Mouse (Mus musculus): ENCODE measurements around the gene Them5.

DNA sequence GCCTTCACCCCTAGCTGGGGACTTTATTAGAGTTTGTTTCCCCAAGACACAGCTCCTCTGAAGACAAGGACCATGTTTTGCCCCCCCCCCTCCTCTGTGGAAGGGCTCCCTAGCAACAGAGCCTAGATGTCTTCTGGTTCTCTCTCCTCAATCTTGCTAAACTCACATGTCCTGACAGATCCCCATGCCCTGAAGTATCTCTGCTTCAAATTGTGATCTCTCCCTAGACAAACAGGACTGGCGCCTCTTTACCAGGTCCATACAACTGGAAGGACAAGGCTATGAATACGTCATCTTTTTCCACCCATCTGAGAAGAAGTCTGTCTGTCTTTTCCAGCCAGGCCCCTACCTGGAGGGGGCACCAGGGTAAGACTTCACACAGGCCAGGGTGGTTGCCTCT, 2.3 kb downstream of the Them5 start:
- TF ChIP-seq CTCF (IDR thresholded peaks at IDR 0.05; ENCODE audit: insufficient read depth, low read depth, low read length), result no peak
- no peak for TF ChIP-seq POLR2A (IDR thresholded peaks at IDR 0.05; ENCODE audit: insufficient read depth, low read depth, low read length)
